Mouse (Mus musculus) cerebellum, adult 11-12 months (tissue): ENCODE measurements around the gene Rsrc1.

Experiments
- DNase-seq: peaks from one replicate; pipeline ENCODE4 v3.0.0; 2022

Gene Rsrc1

DNA sequence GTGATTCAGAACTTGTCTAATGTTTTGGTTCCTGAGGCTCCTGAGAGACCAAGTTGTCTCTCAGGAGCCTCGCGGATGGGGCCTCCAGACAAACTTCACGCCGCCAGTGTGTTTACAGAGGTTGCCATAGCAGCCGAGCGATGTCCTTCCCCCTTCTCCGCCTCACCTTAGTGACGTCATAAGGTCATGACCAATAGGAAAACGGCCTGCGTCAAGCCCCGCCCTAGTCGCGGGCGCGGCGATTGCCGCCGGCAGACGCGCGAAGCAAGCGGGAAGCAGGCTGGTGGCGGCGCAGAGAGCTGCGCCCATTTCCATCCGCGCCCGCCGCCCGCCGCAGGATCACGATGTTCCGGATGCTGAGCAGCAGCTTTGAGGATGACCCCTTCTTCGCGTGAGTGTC is 392.7 kb downstream of the Rsrc1 start, which contains the start of gene Mlf1:
Gene Mlf1 (plus strand): TSS at position 226 of the 400 bp plus-strand sequence.
- peak; percentile 81 for DNase-seq

DNA sequence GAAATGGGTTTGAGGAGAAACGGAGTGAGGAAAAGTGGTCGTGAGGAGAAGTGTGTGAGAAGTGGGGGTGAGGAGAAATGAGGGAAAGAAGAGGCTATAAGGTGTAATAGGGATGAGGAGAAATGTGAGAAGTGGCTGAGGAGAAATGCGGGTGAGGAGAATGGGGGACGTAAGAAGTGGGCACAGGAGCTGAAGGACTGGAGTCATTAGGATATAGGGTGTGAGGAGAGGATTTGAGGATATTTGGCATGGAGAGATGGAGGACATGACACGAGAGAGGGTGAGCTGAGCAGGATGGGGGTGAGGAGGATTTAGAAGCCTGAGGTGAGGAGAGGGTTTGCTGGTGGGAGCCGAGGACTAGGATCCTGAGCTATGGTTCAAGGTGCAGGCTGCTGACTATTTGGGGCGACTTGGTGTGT is 393.2 kb downstream of the Rsrc1 start:
- DNase-seq, result no peak

DNA sequence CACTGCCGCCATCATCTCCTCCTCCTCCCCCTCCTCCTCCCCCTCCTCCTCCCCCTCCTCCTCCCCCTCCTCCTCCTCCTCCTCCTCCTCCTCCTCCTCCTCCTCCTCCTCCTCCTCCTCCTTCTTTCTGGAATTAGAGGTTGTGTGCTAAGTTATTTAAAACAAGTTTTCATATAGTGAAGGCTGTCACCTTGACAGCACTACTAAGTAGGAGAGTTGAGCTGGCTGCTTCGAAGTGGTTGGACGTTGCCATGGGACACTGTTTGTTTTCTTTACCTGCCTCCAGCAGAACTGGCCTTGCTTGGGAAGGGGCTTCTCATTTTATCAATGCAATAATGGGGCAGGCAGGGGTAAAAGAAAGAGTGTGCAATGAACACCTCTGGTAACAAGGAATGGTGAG is 393.9 kb downstream of the Rsrc1 start, which contains the start of gene Gm17402:
Gene Gm17402 (minus strand): TSS at position 101 of the 400 bp plus-strand sequence.
- no peak for DNase-seq

- no peak for DNase-seq
Observed at GRCm38 (mm10) chr3:67378215-67378614, 397.0 kb downstream of the Rsrc1 start.
